Mouse (Mus musculus) ovary, postnatal 36 days (tissue): Measurements from ENCODE around the gene Stoml3.

Experiments used
- DNase-seq: peaks from one replicate; pipeline ENCODE4 v3.0.0; 2022; ENCODE audit warnings: low spot score, mixed read lengths

Gene Stoml3

GRCm38 (mm10) chr3:53488353-53488752 is at the start of gene Stoml3:
Gene Stoml3 (plus strand): TSS chr3:53488653.
- no peak for DNase-seq

GRCm38 (mm10) chr3:53445540-53445939 is 42.9 kb upstream of the Stoml3 start:
- DNase-seq, result no peak

- no peak for DNase-seq
These were observed 41.7 kb upstream of the Stoml3 start for GRCm38 (mm10) chr3:53446801-53447200.

- no peak for DNase-seq
These were observed 40.2 kb upstream of the Stoml3 start for GRCm38 (mm10) chr3:53448208-53448607.

- no peak for DNase-seq
These were observed 37.8 kb upstream of the Stoml3 start for GRCm38 (mm10) chr3:53450666-53451065.

- no peak for DNase-seq
These were observed 36.1 kb upstream of the Stoml3 start for GRCm38 (mm10) chr3:53452351-53452750.

GRCm38 (mm10) chr3:53453346-53453745 is 35.1 kb upstream of the Stoml3 start:
- DNase-seq, result no peak

GRCm38 (mm10) chr3:53454005-53454404 is 34.4 kb upstream of the Stoml3 start:
- no peak for DNase-seq

GRCm38 (mm10) chr3:53454561-53454960 is 33.9 kb upstream of the Stoml3 start:
- DNase-seq, result no peak

GRCm38 (mm10) chr3:53454984-53455383 is 33.5 kb upstream of the Stoml3 start:
- no peak for DNase-seq

- no peak for DNase-seq
These were observed 30.7 kb upstream of the Stoml3 start for GRCm38 (mm10) chr3:53457750-53458149.

GRCm38 (mm10) chr3:53460106-53460505 is 28.3 kb upstream of the Stoml3 start:
- DNase-seq, result no peak

- DNase-seq, result no peak
These were observed 25.8 kb upstream of the Stoml3 start for GRCm38 (mm10) chr3:53462701-53463045.

- peak; percentile 96 for DNase-seq
These were observed 25.2 kb upstream of the Stoml3 start, which contains the start of the genes Nhlrc3 and Proser1 for GRCm38 (mm10) chr3:53463046-53463764. Gene Nhlrc3 (minus strand): TSS chr3:53463332. Gene Proser1 (plus strand): TSS chr3:53463666.

- no peak for DNase-seq
These were observed 24.7 kb upstream of the Stoml3 start for GRCm38 (mm10) chr3:53463765-53464114.

- DNase-seq, result no peak
These were observed 24.2 kb upstream of the Stoml3 start for GRCm38 (mm10) chr3:53464146-53464698.

GRCm38 (mm10) chr3:53465330-53465729 is 23.1 kb upstream of the Stoml3 start:
- no peak for DNase-seq

- DNase-seq, result no peak
These were observed 22.0 kb upstream of the Stoml3 start for GRCm38 (mm10) chr3:53466481-53466880.

GRCm38 (mm10) chr3:53467356-53467755 is 21.1 kb upstream of the Stoml3 start:
- no peak for DNase-seq

GRCm38 (mm10) chr3:53469650-53470049 is 18.8 kb upstream of the Stoml3 start:
- no peak for DNase-seq

- no peak for DNase-seq
These were observed 16.4 kb upstream of the Stoml3 start for GRCm38 (mm10) chr3:53472061-53472460.

- no peak for DNase-seq
These were observed 14.3 kb upstream of the Stoml3 start for GRCm38 (mm10) chr3:53474179-53474578.

- DNase-seq, result peak; percentile 40
These were observed 12.6 kb upstream of the Stoml3 start for GRCm38 (mm10) chr3:53475889-53476288.

GRCm38 (mm10) chr3:53477468-53477867 is 11.0 kb upstream of the Stoml3 start:
- peak; percentile 16 for DNase-seq
